Mouse (Mus musculus): ENCODE results near the gene Car10.

DNA sequence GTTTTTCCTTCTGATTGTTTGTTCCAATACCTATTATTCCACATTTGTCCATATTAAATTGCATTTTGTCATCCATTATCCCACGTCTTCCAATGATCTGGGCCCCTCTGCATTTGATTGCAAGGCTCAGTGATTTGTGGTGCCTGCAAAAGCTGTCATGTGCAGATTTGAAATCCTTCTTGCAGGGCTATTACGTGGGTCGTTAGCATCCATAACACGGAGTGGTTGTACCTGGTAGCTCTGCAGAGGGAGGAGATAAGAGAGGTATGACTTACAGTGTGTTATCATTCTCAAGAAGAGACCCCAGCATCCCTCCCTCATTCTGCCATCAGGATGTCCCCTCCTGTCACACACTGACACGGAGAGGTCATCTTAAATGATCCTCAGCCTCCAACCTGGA lies 451.1 kb downstream of the Car10 start:
- no peak for TF ChIP-seq CTCF (IDR thresholded peaks at IDR 0.05; ENCODE audit: control insufficient read depth, insufficient read depth, low read length)
- TF ChIP-seq POLR2A (IDR thresholded peaks at IDR 0.05; ENCODE audit: borderline replicate concordance, control insufficient read depth, low read depth, low read length): no peak

Measured in bone marrow, adult 2 months (tissue).